Mouse (Mus musculus) mature B cell (primary cell): ENCODE results near the gene Vps4a.

Source experiments
- in situ Hi-C: fragments of 300-500 bp; cut with MboI; formaldehyde crosslinking; loops from 2 replicates; pipeline ENCODE4 v1.14.3; 2019

Vps4a gene

GRCm38 (mm10) chr8:107049480-107049879 is 18.5 kb downstream of the Vps4a start:
- in situ Hi-C loops = no loop called here

- in situ Hi-C loops = no loop called here
Observed at GRCm38 (mm10) chr8:107052046-107052445, 21.0 kb downstream of the Vps4a start.

- in situ Hi-C loops = no loop called here
Observed at GRCm38 (mm10) chr8:107056076-107056972, 25.3 kb downstream of the Vps4a start, which contains the start of the genes Cog8 and Nip7. Gene Cog8 (minus strand): TSS chr8:107056689. Gene Nip7 (plus strand): TSS chr8:107056877.

GRCm38 (mm10) chr8:107056973-107057369 is 25.9 kb downstream of the Vps4a start:
- in situ Hi-C loops = no loop called here

GRCm38 (mm10) chr8:107062613-107063012 is 31.6 kb downstream of the Vps4a start:
- in situ Hi-C loops = no loop called here

GRCm38 (mm10) chr8:107065511-107066496 is 34.8 kb downstream of the Vps4a start, which contains the start of gene Tmed6:
Gene Tmed6 (minus strand): TSS chr8:107065644.
- in situ Hi-C loops = no loop called here

GRCm38 (mm10) chr8:107073706-107074105 is 42.7 kb downstream of the Vps4a start:
- in situ Hi-C loops = no loop called here

- in situ Hi-C loops = no loop called here
Observed at GRCm38 (mm10) chr8:107074128-107074527, 43.1 kb downstream of the Vps4a start.

GRCm38 (mm10) chr8:107076239-107076888 is 45.3 kb downstream of the Vps4a start:
- in situ Hi-C loops = no loop called here

- in situ Hi-C loops = no loop called here
Observed at GRCm38 (mm10) chr8:107085358-107085757, 54.3 kb downstream of the Vps4a start.

GRCm38 (mm10) chr8:107086018-107086417 is 55.0 kb downstream of the Vps4a start:
- in situ Hi-C loops = no loop called here

GRCm38 (mm10) chr8:107088526-107089063 is 57.6 kb downstream of the Vps4a start:
- in situ Hi-C loops = no loop called here

GRCm38 (mm10) chr8:107090531-107090930 is 59.5 kb downstream of the Vps4a start:
- in situ Hi-C loops = no loop called here
